Mouse (Mus musculus) frontal cortex, postnatal 14 days (tissue): ENCODE data around the gene 4930550C14Rik.

Experiments
- DNase-seq, 2 experiments: peaks; one replicate each; pipeline ENCODE4 v3.0.0; 2022; ENCODE audit warnings: low spot score in 2 of 2

The 4930550C14Rik gene

DNA sequence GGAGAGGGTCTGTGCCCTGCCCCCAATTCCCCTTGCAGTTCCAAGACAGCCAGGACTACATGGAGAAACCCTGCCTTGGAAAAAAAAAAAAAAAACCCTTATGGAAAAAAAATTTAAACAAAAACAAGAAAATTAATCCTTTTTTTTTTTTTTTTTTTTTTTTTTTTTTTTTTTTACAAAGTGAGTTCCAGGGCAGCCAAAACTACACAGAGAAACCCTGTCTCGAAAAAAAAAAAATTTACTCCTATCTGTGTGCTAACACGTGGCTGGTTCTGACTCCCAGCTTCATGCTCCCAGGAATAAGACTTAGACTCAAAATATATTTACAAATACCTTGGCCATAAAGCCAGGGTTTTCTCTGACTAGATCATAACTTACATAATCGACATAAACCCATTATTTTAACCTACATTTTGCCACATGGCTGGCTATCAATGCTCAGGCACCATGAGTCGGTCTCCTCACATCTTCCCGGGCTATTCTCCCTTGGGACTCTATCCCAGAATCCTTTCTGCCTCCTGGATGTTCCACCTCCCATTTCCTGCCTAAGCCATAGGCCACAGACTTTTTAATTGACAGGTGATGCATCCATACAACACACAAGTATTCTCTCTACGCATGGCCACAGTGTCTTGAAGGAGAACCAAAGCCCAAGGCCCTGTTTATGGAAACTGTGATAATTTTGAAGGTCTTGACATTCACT, 2.1 kb downstream of the 4930550C14Rik start:
- DNase-seq: no peak

DNA sequence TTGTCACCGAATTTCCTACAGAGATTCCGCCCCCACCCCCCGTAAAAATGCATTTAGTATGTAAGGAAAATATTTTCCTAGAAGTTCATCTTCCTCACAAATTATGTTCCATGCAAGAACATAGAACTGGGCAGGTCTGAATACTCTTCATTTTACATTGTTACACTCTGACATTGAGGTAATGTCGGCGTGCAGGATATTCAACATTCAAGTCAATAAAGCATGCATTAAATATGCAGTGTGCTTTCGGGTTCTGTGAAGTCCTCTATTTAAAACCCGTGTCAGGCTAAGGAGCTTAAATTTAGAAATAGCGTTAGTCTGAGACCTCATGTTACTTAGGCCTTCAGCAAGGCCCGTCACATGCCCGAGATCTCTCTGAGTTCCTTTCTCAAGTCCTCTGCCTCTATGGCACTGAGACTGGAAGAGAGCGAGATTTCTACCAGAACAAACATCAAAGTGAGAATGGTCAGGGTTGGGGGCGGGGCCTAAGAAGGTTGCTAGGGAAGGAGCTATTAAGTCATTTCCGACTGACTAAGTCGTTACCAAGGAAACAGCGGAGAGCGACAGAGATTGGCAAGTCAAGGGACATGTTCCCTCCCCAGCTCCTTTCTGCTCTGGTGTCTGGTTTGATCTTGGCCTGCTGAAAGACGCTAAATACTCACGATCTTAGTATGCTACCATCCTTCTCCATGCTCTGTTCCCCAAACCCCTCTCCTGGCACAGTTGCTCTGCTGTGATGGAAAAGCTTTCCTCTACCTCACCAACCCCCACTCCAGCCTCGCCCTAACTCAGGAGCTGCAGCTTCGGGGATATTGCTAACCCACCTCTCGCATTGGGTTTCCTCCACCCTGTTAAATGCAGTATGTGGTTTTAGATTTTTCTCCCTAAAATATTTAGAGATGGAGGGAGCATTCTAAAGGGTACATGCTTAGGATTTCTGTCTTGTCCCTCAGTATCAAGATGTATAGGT, 2.9 kb downstream of the 4930550C14Rik start:
- DNase-seq: peak; percentile 47 to 60

DNA sequence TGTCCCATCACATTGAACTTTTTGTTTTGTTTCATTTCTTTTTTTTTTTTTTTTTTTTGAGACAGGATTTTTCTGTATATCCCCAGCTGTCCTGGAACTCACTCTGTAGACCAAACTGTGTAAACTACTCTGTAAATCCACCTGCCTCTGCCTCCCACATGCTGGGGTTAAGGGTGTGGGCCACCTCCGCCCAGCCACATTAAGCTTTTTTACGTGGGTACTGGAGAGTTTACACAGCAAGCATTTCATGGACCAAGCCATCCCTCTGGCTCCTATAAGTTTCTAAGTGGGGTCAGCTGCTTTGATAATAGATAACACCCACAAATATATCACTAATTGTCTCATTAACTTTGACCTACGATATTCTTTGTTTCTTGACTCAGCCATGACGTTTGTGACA, 6.4 kb downstream of the 4930550C14Rik start:
- no peak for DNase-seq

GRCm38 (mm10) chr9:53408953-53409361, 6.8 kb downstream of the 4930550C14Rik start:
- no peak for DNase-seq

DNA sequence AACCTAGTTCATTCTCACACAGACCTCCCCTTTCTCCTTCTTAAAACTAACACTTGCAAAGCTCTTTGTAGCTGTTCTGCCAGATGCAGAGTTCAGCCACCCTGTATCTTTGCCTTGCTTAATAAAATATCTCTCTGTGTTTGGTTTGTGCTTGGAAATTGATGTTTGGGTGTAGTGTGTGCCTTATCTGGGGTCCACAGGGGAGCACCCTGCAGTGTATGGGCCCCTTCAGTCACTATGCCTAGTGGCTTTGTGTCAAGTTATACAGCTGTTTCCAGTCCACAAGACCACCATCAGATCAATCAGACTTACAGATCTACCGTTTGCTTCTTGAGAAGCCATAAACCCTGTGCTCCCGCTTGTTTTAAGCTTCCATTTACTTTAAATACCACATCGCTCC, 7.3 kb downstream of the 4930550C14Rik start:
- DNase-seq: no peak

DNA sequence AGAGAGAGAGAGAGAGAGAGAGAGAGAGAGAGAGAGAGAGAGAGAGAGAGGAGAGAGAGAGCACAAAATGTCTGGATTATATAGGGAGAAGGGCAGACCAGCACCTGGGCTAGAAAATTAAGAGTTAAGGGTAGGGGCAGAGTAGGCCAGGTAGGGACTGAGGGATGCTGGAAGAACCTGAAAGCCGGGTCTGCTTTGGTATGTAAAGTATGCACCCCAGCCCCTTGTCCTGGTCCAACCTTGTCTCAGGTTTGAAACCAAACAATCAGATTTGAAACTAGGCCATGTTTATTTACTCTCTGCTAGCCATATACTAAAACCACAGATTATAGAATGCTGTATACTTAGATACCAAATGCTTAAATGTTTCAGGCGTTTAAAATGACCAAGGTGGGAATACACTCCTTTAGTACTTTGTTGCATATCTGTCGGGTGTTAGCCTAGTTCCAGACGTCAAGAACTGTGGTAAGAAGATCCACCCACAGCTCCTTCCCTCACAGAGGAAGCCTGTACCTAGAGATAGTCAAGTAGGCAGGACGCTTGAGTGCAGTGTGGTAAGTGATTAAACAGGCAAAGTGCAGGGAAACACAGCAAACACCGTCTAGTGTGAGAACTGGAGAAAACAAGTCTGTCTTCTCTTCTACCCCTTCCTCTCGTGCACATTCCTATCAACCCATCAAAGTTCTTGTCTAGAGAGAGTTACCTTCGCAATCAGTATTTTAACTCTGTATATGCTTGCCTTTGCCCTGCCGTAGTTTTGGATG, 20.2 kb downstream of the 4930550C14Rik start:
- DNase-seq: no peak

GRCm38 (mm10) chr9:53426726-53427125, 24.6 kb downstream of the 4930550C14Rik start:
- no peak for DNase-seq

DNA sequence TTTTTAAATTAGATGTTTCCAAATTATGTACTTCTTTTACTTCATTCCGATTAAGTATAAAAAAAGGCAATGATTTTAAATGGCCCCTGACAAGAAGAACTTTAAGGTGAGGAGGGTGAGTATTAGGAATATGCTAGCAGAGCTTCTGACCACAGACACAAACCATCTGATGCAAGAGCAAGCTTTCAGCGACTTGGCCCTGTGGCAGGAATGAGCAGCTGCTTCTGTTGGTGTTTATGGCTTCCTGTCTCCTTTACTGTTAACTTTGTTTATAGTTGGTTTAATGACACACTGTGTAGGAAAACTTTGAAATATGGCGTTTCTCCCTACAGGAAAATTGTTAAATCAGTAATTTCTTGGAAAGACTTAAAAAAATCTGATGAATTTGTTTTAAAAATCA, 25.5 kb downstream of the 4930550C14Rik start:
- DNase-seq: no peak

DNA sequence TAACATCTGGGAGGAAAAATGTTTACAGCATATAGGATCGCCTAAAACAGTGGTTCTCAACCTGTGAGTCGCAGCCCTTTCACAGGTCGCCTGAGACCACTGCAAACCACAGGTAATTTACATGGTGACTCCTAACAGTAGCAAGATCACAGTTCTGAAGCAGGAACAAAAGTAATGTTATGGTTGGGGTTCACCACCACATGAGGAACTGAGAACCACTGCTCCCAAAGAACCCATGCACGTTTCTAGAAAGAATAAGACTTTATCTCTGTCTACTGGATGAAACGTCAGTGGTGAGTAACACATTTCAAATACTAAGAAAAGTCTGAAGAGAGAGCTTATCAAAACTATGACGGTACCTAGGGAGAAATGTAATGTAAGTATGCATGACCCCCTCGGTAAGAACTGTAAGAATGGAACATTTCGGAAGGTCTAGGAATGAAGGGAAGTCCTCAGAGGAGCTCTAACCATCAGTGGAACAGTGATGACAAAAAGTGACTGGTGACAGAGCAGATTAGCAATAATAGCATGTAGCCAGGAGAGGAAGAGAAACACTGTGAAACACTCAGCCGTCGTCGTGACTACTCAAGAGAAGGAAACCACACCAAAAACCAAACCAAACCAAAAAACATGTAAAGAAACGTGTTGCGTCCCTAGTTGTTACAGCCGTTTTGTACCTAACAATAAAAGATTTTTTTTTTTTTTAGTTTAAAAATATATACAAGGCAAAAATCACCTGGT, 33.9 kb downstream of the 4930550C14Rik start:
- DNase-seq: no peak

- DNase-seq: no peak
These were observed 48.5 kb downstream of the 4930550C14Rik start for GRCm38 (mm10) chr9:53450609-53451008.

DNA sequence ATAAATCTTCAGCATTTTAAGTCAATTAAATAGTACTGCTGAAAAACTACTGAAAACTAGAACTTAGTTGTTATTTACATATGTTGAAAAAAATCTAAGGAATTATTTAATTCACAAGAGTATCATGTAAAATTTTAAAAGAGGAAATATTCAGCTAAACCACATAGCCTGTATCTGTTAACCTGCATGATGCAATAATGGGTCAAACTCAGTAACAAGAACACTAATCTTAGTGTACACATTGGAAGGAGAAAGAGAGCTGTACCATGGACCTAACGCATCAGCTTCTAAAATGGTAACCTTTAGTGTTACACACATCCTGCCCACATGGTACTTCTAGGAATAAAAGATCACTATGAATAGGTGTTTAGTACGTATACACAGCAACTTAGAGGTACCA, 49.9 kb downstream of the 4930550C14Rik start:
- no peak for DNase-seq

- no peak for DNase-seq
These were observed 70.8 kb downstream of the 4930550C14Rik start for GRCm38 (mm10) chr9:53472806-53473518.
